Mouse (Mus musculus) forebrain, embryonic 14.5 days (tissue): ENCODE results near the gene Uqcc3. TPM values are rescaled to one million over a fixed set of nuclear protein-coding genes. Genes with fewer than 3 reads are reported as not detected.
A peak's percentile ranks its signal among the peaks of the same experiment; 100 is the strongest.
"Not testable (repeated sequence)": the region's sequence is repeated elsewhere in the genome, so short reads cannot be mapped to it uniquely, and the experiment has no call there.

Experiments
- ATAC-seq: fragments of 200-750 bp; cut with Nextera tagmentation; 2 replicates; pipeline ENCODE4 v1.8.0; 2017; ENCODE audit warnings: mild to moderate bottlenecking, moderate library complexity
- DNase-seq: peaks from one replicate; pipeline ENCODE4 v3.0.0-alpha.2; 2015; ENCODE audit warnings: low spot score
- H3K27ac ChIP-seq: fragments of 300-500 bp; sonication (generic); 2 replicates; pipeline ENCODE4 v1.5.1; 2014; ENCODE audit warnings: low read depth, mild to moderate bottlenecking, control low read depth, low read length, moderate library complexity
- H3K27me3 ChIP-seq: fragments of 300-500 bp; sonication (generic); replicated peaks from 2 replicates; pipeline ENCODE4 v1.6.1; 2014; ENCODE audit warnings: low read length, control low read depth, mixed read lengths; ENCODE audit not compliant: control insufficient read depth, insufficient read depth
- H3K36me3 ChIP-seq: fragments of 300-500 bp; sonication (generic); 2 replicates; pipeline ENCODE4 v1.6.1; 2014; ENCODE audit warnings: low read length, control low read depth; ENCODE audit not compliant: control insufficient read depth, insufficient read depth
- H3K4me1 ChIP-seq: fragments of 300-500 bp; sonication (generic); 2 replicates; pipeline ENCODE4 v1.6.1; 2014; ENCODE audit warnings: antibody characterized with exemption, low read length, control low read depth; ENCODE audit not compliant: control insufficient read depth, insufficient read depth
- H3K4me2 ChIP-seq: fragments of 300-500 bp; sonication (generic); 2 replicates; pipeline ENCODE4 v1.6.1; 2014; ENCODE audit warnings: mild to moderate bottlenecking, control low read depth, low read length
- H3K4me3 ChIP-seq: fragments of 300-500 bp; sonication (generic); 2 replicates; pipeline ENCODE4 v1.5.1; 2014; ENCODE audit warnings: low read depth, low read length, control low read depth
- H3K9ac ChIP-seq: fragments of 300-500 bp; sonication (generic); 2 replicates; pipeline ENCODE4 v1.6.1; 2014; ENCODE audit warnings: mild to moderate bottlenecking, low read length, control low read depth, moderate library complexity
- H3K9me3 ChIP-seq: fragments of 300-500 bp; sonication (generic); replicated peaks from 2 replicates; pipeline ENCODE4 v1.6.1; 2016; ENCODE audit warnings: low read length, control low read depth, mixed read lengths; ENCODE audit not compliant: control insufficient read depth
- WGBS: fragments of 180-500 bp; shearing (Covaris S2); extraction: QIAGEN DNeasy Blood & Tissue Kit; methylation state at CpG from one replicate; pipeline ENCODE4 v1.1.7; 2014; 5-methylcytosine and 5-hydroxymethylcytosine counted together
- polyA plus RNA-seq: library from polyadenylated mRNA; unstranded; fragments of >200 nt; fragmentation: Nextera tagmentation; extraction: Ambion mirVana; gene quantifications from 2 replicates; pipeline ENCODE4 v1.2.1, GENCODE M21; 2014

Uqcc3 gene
- polyA plus RNA-seq, 1 experiment from 2014 or later, result 66.4 TPM

DNA sequence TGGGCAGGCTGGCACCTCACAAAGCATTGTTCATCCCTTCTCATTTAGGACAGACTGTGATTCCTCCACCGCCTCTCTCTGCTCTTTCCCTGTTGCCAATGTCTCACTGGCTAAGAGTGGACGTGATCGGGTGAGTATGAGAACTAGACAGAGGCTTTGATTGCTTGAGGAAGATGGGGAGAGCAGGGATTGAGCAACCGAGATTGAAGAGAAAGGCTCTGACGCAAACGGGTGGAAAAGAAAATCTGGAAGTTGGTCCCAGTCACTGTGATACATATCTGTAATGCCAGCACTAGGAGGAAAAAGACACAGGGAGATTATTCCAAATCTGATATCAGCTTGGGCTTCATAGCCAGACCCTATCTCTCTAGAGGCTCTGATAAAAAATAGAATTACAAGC is 37.8 kb downstream of the Uqcc3 start:
- WGBS, result 87% methylated on average over 6 of the region's 6 CpGs
- peaks cover 11% of the 10 kb centered on the region for H3K4me1 ChIP-seq
- DNase-seq, result no peak
- no peak for ATAC-seq
- H3K4me3 ChIP-seq, result no peak overlapping the region
- H3K27ac ChIP-seq, result no peak overlapping the region
- H3K27me3 ChIP-seq, result no peaks in the 10 kb centered on the region
- no peak overlapping the region for H3K4me2 ChIP-seq
- H3K9ac ChIP-seq, result no peak overlapping the region
- no peaks in the 10 kb centered on the region for H3K9me3 ChIP-seq
- peaks cover 56% of the 10 kb centered on the region for H3K36me3 ChIP-seq

DNA sequence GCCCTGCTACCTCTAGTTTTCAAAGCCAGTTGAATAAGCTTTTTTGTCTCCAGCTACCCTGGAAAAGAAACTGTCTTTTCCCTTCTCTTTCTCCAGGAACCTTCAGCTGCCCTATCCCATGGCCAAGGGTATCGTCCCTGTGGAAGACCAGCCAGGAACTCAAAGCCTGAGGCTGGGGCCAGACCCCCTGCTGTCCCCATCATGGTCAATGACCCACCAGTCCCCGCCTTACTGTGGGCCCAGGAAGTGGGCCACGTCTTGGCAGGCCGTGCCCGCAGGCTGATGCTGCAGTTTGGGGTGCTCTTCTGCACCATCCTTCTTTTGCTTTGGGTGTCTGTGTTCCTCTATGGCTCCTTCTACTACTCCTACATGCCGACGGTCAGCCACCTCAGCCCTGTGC is 39.7 kb downstream of the Uqcc3 start:
- peak overlapping the region; percentile 61; the same call in 1 of the 2 replicates for H3K4me3 ChIP-seq

DNA sequence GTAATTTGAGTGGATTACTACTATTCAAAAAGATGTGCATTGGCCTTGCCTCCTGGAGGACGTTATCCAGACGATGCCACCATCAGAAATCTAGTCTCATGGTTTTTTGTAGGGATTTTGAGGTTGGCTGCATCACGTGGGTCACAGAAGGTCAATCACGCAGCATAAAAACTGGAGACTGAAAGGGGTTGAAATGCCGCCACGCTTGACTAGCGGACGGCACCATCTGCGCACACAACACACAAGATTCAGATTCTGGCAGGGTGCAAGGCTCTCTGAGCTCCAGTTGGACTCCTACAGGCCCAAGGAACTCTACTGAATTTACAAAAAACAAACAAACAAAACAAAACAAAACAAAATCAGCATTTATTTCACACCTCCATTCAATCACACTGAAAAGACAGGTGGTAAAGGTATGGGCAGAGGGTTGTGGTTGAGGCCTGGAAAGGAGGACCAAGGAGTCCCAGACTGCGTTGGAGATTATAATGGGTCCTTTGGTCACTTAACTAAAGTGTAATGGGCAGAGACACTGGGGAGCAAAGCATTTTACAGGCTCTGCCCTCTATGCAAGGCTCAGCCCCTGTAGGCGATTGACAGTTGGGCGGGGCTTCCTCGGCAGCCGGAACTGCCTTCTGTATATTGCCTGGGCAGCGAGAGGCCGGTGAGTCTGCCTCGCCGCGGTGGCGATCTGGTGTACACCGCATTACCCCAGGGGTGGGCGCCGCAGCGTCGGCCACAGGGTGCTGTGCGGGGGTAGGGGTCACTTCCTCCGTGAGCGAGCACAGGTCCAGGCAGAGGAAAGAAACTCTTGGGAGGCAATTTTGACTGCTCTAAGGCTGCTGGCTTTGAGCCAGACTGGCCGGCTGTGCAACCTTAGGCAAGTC is 40.6 kb downstream of the Uqcc3 start:
- ATAC-seq, result peak; percentile 38
- H3K27me3 ChIP-seq, result no peaks in the 10 kb centered on the region

More for the DNA sequence above, 39.7 kb downstream of the Uqcc3 start:
- no peak overlapping the region for H3K27ac ChIP-seq
- peak overlapping the region; percentile 89 for H3K9ac ChIP-seq
- DNase-seq, result no peak
- WGBS, result 90% methylated on average over 7 of the region's 7 CpGs
- H3K27me3 ChIP-seq, result no peaks in the 10 kb centered on the region
- H3K4me2 ChIP-seq, result peak overlapping the region; percentile 64
- no peaks in the 10 kb centered on the region for H3K9me3 ChIP-seq
- peaks cover 15% of the 10 kb centered on the region for H3K4me1 ChIP-seq
- H3K36me3 ChIP-seq, result peaks cover 39% of the 10 kb centered on the region
- ATAC-seq, result no peak

DNA sequence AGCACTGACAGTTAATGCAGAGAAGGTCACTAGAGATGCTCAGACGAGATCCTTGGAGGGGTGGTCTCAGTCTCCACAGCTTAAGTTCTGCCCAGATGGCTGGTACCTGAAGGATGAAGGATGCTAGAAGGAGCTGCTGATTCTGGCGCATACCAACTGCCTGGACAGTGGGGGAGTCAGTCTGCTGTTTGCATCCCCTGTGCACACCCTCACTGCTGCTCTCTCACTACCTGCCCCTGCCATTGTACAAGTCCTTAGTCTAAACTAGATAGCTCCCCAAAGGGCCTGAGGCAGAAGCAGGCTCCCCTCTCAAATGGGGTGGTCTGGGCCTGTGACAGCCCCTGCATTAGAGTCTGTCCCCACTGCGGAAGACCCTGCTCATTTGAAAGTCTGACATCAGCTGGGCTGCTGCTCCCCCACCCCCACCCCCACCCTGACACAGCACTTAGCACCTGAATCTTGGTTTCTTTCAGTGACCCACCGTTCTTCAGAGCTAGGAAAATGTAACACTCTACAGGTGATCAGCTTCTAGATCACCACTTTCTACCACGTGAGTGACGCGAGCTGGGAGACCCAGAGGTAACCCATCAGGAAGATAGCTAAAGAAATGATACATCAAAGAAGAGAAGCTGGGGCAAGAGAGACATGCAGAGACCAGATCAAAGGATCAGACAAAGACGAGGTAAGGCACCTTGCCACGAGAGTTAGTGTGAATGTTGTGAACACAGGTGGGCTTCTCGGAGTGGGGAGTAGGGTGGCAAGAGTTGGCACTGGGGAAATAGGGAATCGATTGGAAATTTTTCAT is 41.4 kb downstream of the Uqcc3 start, which contains the start of gene Gng3:
Gng3 (minus strand) TSS at position 92 of the 805 bp plus-strand sequence.
- 35% methylated on average over 11 of the region's 11 CpGs for WGBS

More for the DNA sequence above, 40.6 kb downstream of the Uqcc3 start:
- H3K4me2 ChIP-seq, result peak overlapping the region; percentile 64
- peak overlapping the region; percentile 61 for H3K4me3 ChIP-seq
- H3K9ac ChIP-seq, result peak overlapping the region; percentile 89
- H3K9me3 ChIP-seq, result no peaks in the 10 kb centered on the region
- H3K36me3 ChIP-seq, result peaks cover 35% of the 10 kb centered on the region
- 14% methylated on average over 29 of the region's 29 CpGs for WGBS
- peak; percentile 74 for DNase-seq
- peak overlapping the region; percentile 98; the same call in 1 of the 2 replicates for H3K27ac ChIP-seq
- peaks cover 15% of the 10 kb centered on the region for H3K4me1 ChIP-seq

DNA sequence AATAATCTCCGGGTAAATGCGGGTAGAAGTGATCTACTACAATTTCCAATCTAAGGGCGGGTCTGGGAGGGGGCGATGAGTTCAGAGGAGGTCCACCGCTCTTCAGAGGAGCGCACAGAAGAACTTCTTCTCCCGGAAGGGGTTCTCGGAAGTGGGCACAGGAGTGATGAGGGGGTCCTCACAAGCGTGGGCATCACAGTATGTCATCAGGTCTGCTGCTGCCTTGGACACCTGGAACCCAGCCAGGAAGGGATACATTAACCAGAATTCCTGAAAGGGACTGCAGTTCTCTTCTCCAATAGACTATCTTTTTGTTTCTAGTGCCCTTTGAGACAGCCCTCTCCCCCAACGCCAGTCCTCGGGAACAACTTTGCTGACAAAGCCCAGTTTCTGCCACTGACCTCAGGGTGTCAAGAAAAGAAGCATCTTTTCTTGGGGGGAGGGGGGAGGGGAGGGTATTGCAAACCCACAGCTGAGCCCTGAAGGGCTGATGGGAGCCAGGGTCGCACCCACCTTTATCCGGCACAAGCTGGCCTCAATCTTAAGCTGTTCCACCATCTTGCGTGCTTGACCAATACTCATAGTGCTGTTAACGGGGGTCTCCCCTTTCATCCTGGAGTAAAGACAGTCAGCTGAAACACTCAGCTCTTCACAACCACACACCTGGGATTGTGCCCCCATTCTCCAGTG is 42.5 kb downstream of the Uqcc3 start:
- peak; percentile 54 for DNase-seq

More for the DNA sequence above, 41.4 kb downstream of the Uqcc3 start, which contains the start of gene Gng3:
- Histone ChIP-seq H3K9me3 (no peaks in the 10 kb centered on the region), H3K27me3 (no peaks in the 10 kb centered on the region), H3K4me1 (peaks cover 15% of the 10 kb centered on the region), H3K4me3 (peak within 1 kb of the TSS; percentile 61), H3K4me2 (peak within 1 kb of the TSS; percentile 64), H3K36me3 (peaks cover 39% of the 10 kb centered on the region), H3K27ac (peak within 1 kb of the TSS; percentile 98), H3K9ac (peak within 1 kb of the TSS; percentile 89)
- DNase-seq, result peak; percentile 91
- ATAC-seq, result peak; percentile 84

DNA sequence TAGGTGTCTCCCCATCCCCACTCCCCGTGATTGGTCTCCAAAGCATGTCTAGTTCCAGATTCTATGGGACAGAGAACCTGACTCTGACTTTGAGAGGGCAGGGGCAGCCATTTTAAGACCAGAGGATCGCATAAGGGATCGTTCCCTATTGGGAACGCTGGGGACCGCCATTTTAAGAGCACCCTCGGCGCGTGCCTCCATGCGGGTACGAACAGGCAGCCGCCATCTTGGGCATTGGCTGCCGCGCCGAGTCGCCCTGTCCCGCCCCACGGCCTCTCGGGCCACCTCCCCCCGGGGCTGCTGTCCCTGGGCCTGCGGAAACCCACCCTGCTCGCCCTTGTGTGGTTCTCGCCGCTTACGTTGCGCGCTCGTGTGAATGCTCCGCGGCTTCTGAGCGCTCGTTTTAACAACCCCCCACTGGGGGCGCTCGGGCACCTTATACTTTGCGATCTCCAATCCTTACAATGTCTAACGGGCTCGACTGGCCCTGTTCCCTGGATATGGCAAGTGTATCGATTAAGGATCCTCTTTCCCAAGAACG is 43.4 kb downstream of the Uqcc3 start, which contains the start of gene Bscl2:
Bscl2 (plus strand) TSS at position 217 of the 541 bp plus-strand sequence.
- DNase-seq, result peak; percentile 93
- H3K27me3 ChIP-seq, result no peaks in the 10 kb centered on the region
- peak within 1 kb of the TSS; percentile 98 for H3K27ac ChIP-seq
- ATAC-seq, result peak; percentile 71
- WGBS, result under 1% methylated on average over 38 of the region's 38 CpGs
- peak within 1 kb of the TSS; percentile 61 for H3K4me3 ChIP-seq
- peaks cover 15% of the 10 kb centered on the region for H3K4me1 ChIP-seq
- peak within 1 kb of the TSS; percentile 64 for H3K4me2 ChIP-seq
- H3K9ac ChIP-seq, result peak within 1 kb of the TSS; percentile 89
- peaks cover 44% of the 10 kb centered on the region for H3K36me3 ChIP-seq
- H3K9me3 ChIP-seq, result no peaks in the 10 kb centered on the region

More for the DNA sequence above, 42.5 kb downstream of the Uqcc3 start:
- Histone ChIP-seq H3K36me3 (peaks cover 41% of the 10 kb centered on the region), H3K4me3 (peak overlapping the region; percentile 61), H3K27me3 (no peaks in the 10 kb centered on the region), H3K4me1 (peaks cover 15% of the 10 kb centered on the region), H3K9ac (peak overlapping the region; percentile 89), H3K27ac (peak overlapping the region; percentile 98), H3K4me2 (peak overlapping the region; percentile 64), H3K9me3 (no peaks in the 10 kb centered on the region)
- ATAC-seq, result no peak
- WGBS, result 10% methylated on average over 15 of the region's 15 CpGs

DNA sequence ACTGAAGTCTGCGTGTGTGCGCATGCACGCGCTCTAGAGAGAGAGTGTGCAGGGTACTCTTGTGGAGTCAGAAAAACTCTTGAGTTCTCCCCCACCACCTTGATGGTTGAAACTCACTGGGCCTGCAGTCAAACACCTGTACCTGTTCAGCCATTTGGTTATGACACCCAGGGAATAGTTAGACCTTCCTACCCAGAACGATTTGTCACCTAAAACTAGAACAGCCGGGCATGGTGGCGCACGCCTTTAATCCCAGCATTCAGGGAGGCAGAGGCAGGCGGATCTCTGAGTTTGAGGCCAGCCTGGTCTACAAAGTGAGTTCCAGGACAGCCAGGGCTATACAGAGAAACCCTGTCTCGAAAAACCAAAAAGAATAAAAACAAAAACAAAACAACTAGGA is 44.4 kb downstream of the Uqcc3 start:
- not testable (repeated sequence) for DNase-seq, ATAC-seq, H3K9ac ChIP-seq, H3K27me3 ChIP-seq, H3K9me3 ChIP-seq, H3K4me2 ChIP-seq, H3K4me3 ChIP-seq
- Histone ChIP-seq H3K4me1 (peaks cover 15% of the 10 kb centered on the region), H3K27ac (0 out of 2 replicates have a peak overlapping the region, but pooled peaks have one; percentile 5), H3K36me3 (peaks cover 49% of the 10 kb centered on the region)
- 98% methylated on average over 10 of the region's 10 CpGs for WGBS

DNA sequence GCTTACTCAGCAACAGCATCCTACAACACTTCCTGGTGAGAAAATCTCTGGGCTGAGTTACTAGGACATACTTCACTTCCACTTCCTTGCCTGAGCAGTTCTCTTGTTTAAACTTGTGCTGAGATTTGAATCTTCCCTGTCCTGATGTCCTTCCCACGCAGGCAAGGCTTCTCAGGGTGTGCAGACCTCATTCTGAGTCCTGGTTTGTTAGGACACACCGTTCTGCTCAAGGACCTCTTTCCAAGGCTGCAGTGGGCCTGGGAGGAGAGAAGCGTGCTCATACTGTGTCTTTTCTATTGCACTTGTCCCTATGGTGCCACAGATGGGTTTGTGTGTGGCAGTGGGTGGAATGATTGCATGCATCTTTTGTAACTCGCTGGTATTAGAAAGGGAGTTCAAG is 47.8 kb downstream of the Uqcc3 start:
- H3K4me2 ChIP-seq, result no peak overlapping the region
- H3K9ac ChIP-seq, result no peak overlapping the region
- no peak overlapping the region for H3K4me3 ChIP-seq
- ATAC-seq, result no peak
- no peaks in the 10 kb centered on the region for H3K9me3 ChIP-seq
- WGBS, result 89% methylated on average over 4 of the region's 4 CpGs
- DNase-seq, result no peak
- peaks cover 4% of the 10 kb centered on the region; the same call in 1 of the 2 replicates for H3K4me1 ChIP-seq
- H3K27ac ChIP-seq, result no peak overlapping the region
- no peaks in the 10 kb centered on the region for H3K27me3 ChIP-seq
- peaks cover 79% of the 10 kb centered on the region for H3K36me3 ChIP-seq
